Mouse (Mus musculus) lung, adult 18-20 months (tissue): ENCODE measurements around the gene Gmeb2.

ENCODE experiments used
- DNase-seq, 2 experiments: peaks; one replicate each; pipeline ENCODE4 v3.0.0; 2022; ENCODE audit warnings: mixed read lengths in 2 of 2

Gmeb2 gene

DNA sequence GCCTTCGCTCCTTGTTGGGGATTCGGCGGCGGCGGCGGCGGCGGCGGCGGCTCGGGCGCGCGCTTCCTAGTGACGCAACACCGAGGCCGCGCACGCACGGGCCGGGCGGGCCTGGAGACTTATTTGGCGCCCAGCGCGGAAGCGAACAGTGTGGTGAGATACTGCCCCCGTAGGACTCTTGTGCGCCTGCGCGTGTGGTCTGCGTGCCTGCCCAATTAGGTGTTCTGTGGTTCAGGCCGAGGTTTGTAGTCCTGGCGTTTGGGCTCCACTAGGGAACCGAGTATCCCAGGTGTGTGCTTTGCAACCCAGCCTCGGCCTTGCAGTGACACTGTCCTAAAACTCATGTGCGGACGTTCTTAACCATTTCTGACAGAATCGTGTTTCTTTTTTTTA lies at the start of gene Gmeb2:
TSS of gene Gmeb2 (minus strand) at position 78 of the 393 bp plus-strand sequence.
- DNase-seq, result peak; percentile 96 to 97

DNA sequence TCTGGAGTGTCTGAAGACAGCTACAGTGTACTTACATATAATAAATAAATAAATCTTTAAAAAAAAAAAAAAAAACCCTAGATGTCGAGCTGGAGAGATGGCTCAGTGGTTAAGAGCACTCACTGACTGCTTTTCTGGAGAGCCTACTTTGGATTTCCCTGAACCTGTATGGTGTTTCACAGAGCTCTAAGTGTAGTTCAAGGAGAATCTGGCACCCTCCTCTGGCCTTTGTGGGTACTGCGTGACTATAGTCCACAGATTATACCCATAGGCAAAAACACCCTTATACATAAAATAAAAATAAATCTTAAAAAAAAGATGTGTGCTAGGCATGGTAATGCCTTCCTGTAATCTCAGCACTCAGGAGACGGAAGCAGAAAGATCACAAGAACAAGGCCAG lies 46.2 kb upstream of the Gmeb2 start:
- DNase-seq, result peak; percentile 58 to 64

DNA sequence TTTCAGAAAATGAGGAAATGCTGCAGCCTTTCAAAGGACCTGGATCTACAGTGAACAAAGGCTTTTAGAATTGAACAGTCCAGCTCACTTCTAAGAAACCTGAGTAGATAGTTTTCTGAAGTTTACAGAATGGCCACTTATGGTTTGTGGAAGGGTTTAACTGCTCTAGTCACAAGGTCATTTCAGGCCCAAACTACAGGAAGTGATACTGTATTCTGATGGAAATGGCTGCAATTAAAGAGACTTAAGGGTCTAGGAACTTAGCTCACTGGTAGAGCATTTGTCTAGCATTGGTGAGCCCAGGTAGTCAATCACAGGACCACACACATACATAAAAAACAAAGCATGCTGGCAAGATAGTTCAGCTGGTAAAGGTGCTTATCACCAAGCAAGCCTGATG lies 44.7 kb upstream of the Gmeb2 start:
- no peak for DNase-seq

- DNase-seq, result no peak
These were observed 38.3 kb upstream of the Gmeb2 start for GRCm38 (mm10) chr2:181326098-181326497.

GRCm38 (mm10) chr2:181322136-181322535 lies 34.3 kb upstream of the Gmeb2 start:
- DNase-seq, result no peak

DNA sequence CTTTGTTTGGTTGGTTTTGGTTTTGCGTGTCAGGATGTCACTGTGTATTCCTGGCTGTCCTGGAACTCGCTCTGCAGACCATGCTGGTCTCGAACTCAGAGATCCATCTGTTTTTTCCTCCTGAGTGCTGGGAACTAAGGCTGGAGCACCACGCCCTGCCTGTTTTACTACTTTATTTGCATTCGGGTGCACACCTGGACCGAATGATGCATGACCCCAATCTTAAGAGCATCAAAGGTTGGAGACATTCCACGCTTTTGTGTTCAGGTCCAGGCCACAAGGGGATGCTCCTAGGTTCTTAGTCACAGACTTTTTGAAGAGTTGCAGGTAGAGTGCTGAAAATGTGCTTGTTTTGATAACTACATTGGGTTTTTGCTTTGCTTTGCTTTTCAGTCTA lies 32.3 kb upstream of the Gmeb2 start:
- DNase-seq, result no peak

GRCm38 (mm10) chr2:181319248-181320102 lies 31.6 kb upstream of the Gmeb2 start, which contains the start of gene Rtel1:
Gene Rtel1 (plus strand): TSS chr2:181319739.
- peak; percentile 80 to 82 for DNase-seq

GRCm38 (mm10) chr2:181314080-181314810 lies 26.4 kb upstream of the Gmeb2 start, which contains the start of gene Stmn3:
Gene Stmn3 (minus strand): TSS chr2:181314500.
- DNase-seq, result peak in 1 of 2 experiments; percentile 16

- DNase-seq, result no peak
These were observed 25.7 kb upstream of the Gmeb2 start for GRCm38 (mm10) chr2:181313344-181314079.

- no peak for DNase-seq
These were observed 25.1 kb upstream of the Gmeb2 start for GRCm38 (mm10) chr2:181313006-181313343.

DNA sequence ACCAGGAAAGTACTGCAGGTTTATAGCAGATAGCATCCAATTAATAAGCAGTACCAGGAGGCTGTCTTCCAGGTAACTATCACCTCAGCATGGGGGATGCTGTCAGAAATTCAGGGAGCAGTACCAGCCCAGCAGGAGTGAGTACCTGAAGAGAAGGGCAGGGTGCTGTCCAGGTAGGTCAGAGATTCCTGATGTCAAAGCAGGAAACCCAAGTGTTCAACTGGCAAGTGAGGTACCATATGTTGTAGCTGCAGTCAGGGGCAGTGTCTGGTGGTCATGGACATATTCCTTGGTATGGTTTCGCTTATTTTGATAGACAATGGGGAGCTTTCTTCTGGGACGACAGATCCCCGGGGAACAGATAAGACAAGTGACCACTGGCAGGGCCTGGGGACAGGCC lies 24.6 kb upstream of the Gmeb2 start:
- DNase-seq, result no peak

DNA sequence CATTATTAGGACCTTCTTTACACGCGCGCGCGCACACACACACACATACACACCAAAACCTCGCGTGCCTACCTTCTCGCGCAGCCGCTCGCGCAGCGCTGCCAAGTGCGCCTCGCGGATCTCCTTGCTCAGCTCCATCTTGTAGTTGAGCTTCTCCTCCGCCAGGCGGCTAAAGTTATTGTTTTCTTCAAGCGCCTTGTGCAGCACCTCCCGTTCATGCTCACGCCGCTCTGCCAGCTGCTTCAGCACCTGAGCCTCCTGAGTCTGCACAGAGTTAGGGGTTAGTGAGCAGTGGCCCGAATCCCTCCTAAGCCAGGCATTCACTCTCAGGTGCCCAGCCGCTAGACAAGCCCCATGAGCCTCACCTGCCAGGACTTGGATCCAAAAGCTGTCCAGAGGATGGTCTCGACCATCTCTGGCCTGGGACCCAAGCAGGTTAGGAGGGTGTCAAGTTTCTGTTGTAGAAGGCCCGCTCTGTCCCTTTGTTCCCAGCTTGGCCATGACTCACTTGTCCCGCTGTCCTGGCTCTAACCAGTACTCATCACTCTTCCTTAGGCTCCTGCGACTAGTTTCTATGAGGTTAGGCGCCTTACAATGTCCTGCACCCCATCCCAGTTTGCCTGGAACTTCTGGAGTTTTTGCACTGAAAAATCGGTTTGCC lies 19.4 kb upstream of the Gmeb2 start:
- DNase-seq, result peak; percentile 41 to 53

GRCm38 (mm10) chr2:181304944-181305343 lies 17.1 kb upstream of the Gmeb2 start:
- DNase-seq, result no peak

- DNase-seq, result no peak
These were observed 14.2 kb upstream of the Gmeb2 start for GRCm38 (mm10) chr2:181302041-181302440.

GRCm38 (mm10) chr2:181290937-181291336 lies 3.1 kb upstream of the Gmeb2 start:
- no peak for DNase-seq

DNA sequence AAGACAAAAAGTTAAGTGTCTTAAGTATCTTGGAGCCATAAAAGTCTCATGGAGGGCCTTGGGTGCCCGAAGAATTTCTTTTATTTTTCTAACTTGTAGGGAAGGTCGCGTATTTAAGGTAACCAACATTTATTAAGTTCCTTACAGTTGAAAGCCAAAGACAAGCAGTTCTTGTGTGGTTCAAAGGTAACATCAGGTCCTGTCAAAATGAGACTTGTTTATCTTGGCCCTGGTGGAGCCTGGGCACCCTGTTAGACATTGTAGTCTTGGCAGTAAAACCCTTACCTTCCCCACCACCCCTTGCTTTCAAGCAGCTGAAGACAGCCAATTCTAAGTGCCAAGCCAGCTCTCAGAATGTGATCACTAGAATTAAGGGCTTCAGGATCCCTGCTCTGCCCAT lies 856 bp upstream of the Gmeb2 start:
- DNase-seq, result no peak

DNA sequence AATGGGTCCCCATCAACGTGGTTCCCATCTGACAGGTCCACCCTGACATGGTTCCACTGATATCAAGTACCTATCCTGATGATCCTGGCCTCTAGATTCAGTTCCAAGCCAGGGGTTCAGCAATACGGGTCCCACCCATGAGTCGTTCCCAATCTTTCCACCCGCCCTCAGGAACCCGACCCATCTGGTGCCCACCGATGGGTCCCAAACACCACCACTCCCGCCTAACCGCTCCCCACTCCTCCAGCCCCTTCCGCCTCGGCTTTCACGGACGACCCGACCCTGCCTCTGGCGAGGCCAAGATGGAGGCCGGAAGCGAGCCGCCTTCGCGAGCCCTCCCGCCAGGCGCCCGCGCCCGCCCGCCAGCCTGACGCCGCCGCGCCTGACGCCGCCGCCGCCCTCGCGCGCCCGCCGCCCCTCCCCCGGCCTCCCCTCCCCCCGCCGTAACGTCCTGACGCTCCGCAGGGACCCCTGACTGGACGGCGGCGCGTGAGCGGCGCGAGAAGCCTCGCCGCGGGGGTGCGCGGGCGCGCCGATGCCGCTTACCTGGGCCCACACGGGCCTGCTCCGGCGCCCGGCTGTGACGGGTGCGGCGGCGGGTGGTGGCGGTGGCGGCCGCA lies 387 bp downstream of the Gmeb2 start:
- peak; percentile 81 to 85 for DNase-seq

DNA sequence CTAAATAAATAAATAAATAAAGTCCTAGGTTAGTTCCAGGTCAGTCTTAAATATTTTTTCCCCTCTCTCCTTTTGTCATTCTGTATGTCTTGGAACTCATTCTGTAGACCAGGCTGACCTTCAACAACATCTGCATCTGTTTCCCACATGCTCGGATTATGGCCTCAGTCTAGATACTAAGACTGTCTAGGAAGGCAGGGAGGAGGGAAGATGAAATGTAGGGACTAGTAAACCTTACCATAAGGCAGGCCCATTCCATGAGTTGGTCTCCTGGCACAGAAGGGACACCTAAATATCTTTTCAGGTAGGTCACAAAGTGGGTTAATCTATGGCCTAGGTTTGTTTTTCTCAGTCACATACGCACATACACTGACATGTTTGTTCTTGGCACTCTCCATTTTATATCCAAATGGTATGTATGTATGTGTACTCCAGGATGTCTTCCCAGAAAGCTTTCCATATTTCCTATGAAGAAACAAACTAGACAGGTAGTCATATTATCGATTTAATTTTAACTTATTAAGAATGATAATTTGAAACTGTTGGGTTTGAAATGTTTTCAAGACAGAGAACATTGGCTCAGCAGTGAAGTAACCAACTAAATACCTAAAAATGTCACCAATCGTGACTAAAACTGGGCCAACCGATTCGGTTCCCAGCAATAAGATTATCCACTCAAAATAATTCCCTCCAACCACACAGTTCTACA lies 1.1 kb downstream of the Gmeb2 start:
- DNase-seq, result no peak

GRCm38 (mm10) chr2:181279968-181280367 lies 7.9 kb downstream of the Gmeb2 start:
- DNase-seq, result no peak

DNA sequence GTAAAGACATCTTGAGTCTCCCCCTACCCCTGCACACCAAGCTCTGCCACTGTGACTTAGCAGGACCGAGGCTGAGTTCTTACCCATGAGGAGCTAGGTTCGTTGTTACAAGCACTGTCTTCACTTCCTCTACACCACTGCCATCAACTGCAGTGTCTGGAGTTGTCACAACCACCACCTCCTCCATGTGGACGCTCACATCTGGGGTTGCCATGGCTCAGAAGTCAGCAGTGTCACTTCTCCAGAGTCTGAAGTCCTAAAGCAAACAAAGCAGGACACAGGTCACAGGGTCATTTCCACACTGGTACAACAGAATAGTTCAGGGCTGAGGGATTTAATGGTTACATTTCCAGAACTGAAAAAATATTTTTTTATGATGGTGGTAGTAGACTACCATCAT lies 10.0 kb downstream of the Gmeb2 start:
- no peak for DNase-seq

- peak; percentile 32 to 66 for DNase-seq
These were observed 11.1 kb downstream of the Gmeb2 start for GRCm38 (mm10) chr2:181276766-181277165.

DNA sequence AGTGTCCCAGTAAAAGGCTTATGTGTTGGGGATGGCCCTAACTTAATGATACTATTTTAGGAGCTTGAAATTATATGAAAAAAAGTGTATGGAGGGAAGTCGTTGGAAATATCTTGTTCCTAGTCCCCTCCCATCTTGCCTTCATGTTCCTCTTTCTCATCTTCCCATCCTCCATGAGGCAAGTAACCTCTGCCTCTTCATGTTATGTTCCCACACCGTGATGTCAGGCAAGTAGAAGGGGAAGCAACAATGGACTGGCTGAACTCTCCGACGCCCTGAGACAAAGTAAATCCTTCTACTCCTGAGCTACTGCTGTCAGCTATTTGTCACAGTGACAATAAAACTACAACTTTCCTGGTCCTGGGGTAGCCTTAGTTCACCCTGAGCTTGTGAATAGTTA lies 13.2 kb downstream of the Gmeb2 start:
- no peak for DNase-seq
